Mouse (Mus musculus): ENCODE data around the gene Lmo2.

DNA sequence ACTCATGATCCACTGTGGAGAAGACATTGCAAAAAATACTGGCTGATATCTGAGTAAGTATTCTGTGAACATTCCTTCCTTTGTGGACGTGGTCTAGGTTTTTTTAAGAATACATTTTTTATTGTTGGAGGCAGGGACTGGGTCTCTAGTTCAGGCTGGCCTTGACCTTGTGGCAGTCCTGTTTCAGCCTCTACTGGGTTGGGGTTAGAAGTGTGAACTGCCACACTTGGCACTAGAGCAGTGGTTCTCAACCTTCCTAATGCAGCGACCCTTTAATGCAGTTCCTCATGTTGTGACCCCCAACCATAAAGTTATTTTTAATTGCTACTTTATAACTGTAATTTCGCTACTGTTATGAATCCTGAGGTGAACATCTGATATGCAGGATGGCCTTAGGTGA, 72.6 kb downstream of the Lmo2 start:
- TF ChIP-seq POLR2A (IDR thresholded peaks at IDR 0.05; ENCODE audit: insufficient read depth, low read depth, low read length) (no peak), CTCF (IDR thresholded peaks at IDR 0.05) (no peak), EP300 (IDR thresholded peaks at IDR 0.05; ENCODE audit: insufficient read depth, low read depth, low read length) (no peak)

Measured in heart, adult 2 months (tissue).